Mouse (Mus musculus): ENCODE results near the gene Atxn2. TPM values are rescaled to one million over a fixed set of nuclear protein-coding genes. Genes with fewer than 3 reads are reported as not detected.

Atxn2 gene
- polyA plus RNA-seq, 1 experiment from 2014 or later: 75.2 TPM

DNA sequence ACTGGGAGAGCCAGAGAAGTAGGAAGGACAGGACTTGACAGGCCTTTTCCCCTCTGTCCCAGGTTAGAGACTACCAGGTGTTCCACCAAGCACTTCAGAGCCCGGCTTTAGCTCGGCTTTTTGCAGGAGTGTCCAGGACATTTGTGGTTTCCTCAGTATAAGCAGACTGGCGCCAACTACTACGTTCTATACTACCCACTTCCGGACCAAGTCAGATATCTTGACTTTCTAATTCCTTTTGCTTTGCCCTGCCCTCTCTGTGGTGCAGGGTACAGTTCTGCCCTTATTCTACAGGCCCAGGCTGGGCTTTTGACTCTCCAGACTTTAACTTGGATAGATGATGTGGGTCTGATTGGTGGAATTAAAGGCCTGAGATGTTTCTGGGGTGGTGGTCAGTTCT is 108.4 kb downstream of the Atxn2 start:
- H3K9ac ChIP-seq (ENCODE audit: low read depth, low read length): no peak overlapping the region
- peaks cover 12% of the 10 kb centered on the region for H3K36me3 ChIP-seq (ENCODE audit: control insufficient read depth, insufficient read depth, low read length)
- H3K27ac ChIP-seq (ENCODE audit: low read depth, low read length): no peak overlapping the region
- 91% methylated on average over 5 of the region's 5 CpGs for WGBS
- no peak overlapping the region for H3K4me3 ChIP-seq (ENCODE audit: low read depth, low read length)
- DNase-seq (ENCODE audit: low spot score) (no peak), ATAC-seq (ENCODE audit: low FRiP score) (no peak)
- 0 out of 2 replicates have a peak, but pooled peaks cover 2% of the 10 kb centered on the region for H3K4me1 ChIP-seq (replicated peaks; ENCODE audit: control insufficient read depth, insufficient read depth, low read length)
- no peaks in the 10 kb centered on the region for H3K9me3 ChIP-seq (ENCODE audit: control insufficient read depth, low read length)
- no peak overlapping the region for H3K4me2 ChIP-seq (replicated peaks; ENCODE audit: low read depth, low read length)
- H3K27me3 ChIP-seq (ENCODE audit: control insufficient read depth, insufficient read depth, low read length): no peaks in the 10 kb centered on the region

DNA sequence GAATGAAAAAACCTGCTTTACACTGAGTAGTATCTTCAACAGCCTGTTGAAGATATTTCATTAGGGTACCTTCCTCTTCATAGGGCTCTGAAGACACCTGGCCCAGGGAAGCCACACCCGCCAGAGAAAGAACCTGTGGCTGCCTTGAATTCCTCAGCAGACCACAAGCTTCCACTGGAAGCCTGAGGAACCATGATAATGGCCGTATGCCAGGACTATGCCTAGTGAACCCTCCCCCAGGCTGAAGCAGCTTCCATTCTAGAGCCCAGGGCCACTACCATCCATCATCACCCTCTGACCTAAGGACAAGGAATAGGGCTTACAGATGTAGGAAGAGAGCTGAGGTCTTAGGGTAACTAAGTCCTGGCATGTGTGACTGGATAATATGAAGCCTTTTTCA is 109.0 kb downstream of the Atxn2 start:
- 90% methylated on average over 2 of the region's 2 CpGs for WGBS

GRCm38 (mm10) chr5:121820657-121821056 is 109.5 kb downstream of the Atxn2 start:
- H3K4me2 ChIP-seq (replicated peaks; ENCODE audit: low read depth, low read length): no peak overlapping the region
- H3K36me3 ChIP-seq (ENCODE audit: control insufficient read depth, insufficient read depth, low read length): peaks cover 12% of the 10 kb centered on the region
- ATAC-seq (ENCODE audit: low FRiP score) (no peak), DNase-seq (ENCODE audit: low spot score) (no peak)
- 88% methylated on average over 3 of the region's 3 CpGs for WGBS
- no peaks in the 10 kb centered on the region for H3K9me3 ChIP-seq (ENCODE audit: control insufficient read depth, low read length)
- no peak overlapping the region for H3K27ac ChIP-seq (ENCODE audit: low read depth, low read length)
- H3K27me3 ChIP-seq (ENCODE audit: control insufficient read depth, insufficient read depth, low read length): no peaks in the 10 kb centered on the region
- 0 out of 2 replicates have a peak, but pooled peaks cover 2% of the 10 kb centered on the region for H3K4me1 ChIP-seq (replicated peaks; ENCODE audit: control insufficient read depth, insufficient read depth, low read length)
- no peak overlapping the region for H3K9ac ChIP-seq (ENCODE audit: low read depth, low read length)
- H3K4me3 ChIP-seq (ENCODE audit: low read depth, low read length): no peak overlapping the region

More for the DNA sequence above, 109.0 kb downstream of the Atxn2 start:
- Histone ChIP-seq H3K27me3 (ENCODE audit: control insufficient read depth, insufficient read depth, low read length) (no peaks in the 10 kb centered on the region), H3K4me2 (replicated peaks; ENCODE audit: low read depth, low read length) (no peak overlapping the region), H3K27ac (ENCODE audit: low read depth, low read length) (no peak overlapping the region), H3K4me3 (ENCODE audit: low read depth, low read length) (no peak overlapping the region), H3K9ac (ENCODE audit: low read depth, low read length) (no peak overlapping the region), H3K9me3 (ENCODE audit: control insufficient read depth, low read length) (no peaks in the 10 kb centered on the region), H3K4me1 (replicated peaks; ENCODE audit: control insufficient read depth, insufficient read depth, low read length) (0 out of 2 replicates have a peak, but pooled peaks cover 2% of the 10 kb centered on the region), H3K36me3 (ENCODE audit: control insufficient read depth, insufficient read depth, low read length) (peaks cover 12% of the 10 kb centered on the region)
- no peak for DNase-seq (ENCODE audit: low spot score)
- no peak for ATAC-seq (ENCODE audit: low FRiP score)

DNA sequence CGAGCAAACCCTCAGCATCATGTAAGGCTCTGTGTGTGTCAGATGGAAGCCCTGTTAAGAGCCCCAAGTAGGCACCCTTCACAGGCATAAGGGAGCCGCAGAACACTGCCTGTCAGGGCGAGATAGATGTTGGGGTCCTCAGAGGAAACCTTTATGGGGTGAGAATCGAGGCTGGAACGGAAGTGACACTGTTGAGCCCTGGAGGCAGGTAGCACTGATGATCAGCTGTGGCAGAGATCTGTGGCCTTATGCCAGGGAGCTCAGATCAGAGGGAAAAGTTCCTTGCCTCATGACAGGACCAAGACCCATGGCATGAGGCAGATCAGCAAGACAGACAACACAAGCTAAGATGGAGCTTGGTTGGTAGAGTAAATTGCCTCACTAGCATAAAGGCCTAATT is 110.0 kb downstream of the Atxn2 start:
- Histone ChIP-seq H3K4me3 (ENCODE audit: low read depth, low read length) (no peak overlapping the region), H3K27ac (ENCODE audit: low read depth, low read length) (no peak overlapping the region), H3K27me3 (ENCODE audit: control insufficient read depth, insufficient read depth, low read length) (no peaks in the 10 kb centered on the region), H3K9ac (ENCODE audit: low read depth, low read length) (no peak overlapping the region), H3K36me3 (ENCODE audit: control insufficient read depth, insufficient read depth, low read length) (peaks cover 12% of the 10 kb centered on the region), H3K4me1 (replicated peaks; ENCODE audit: control insufficient read depth, insufficient read depth, low read length) (0 out of 2 replicates have a peak, but pooled peaks cover 2% of the 10 kb centered on the region), H3K9me3 (ENCODE audit: control insufficient read depth, low read length) (no peaks in the 10 kb centered on the region), H3K4me2 (replicated peaks; ENCODE audit: low read depth, low read length) (no peak overlapping the region)
- 86% methylated on average over 5 of the region's 5 CpGs for WGBS
- DNase-seq (ENCODE audit: low spot score) (no peak), ATAC-seq (ENCODE audit: low FRiP score) (no peak)

DNA sequence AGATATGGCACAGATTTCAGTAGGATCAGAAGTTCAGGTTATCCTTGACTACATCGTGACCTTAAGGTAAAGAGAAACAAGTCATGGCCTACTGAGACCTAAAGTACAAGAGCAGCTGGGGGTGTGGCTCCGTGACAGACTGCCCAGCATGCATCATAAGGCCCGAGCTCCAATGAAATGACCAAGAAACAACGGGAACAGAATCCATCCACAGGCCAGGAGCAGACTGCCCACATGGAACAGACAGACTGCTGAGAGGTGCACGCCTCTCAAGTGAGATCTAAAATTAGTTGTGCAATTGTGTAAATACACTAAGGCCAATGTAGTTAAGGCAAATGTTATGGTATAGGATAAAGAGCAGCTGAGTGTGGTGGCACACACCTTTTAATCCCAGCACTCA is 110.4 kb downstream of the Atxn2 start:
- no peaks in the 10 kb centered on the region for H3K9me3 ChIP-seq (ENCODE audit: control insufficient read depth, low read length)
- no peak overlapping the region for H3K9ac ChIP-seq (ENCODE audit: low read depth, low read length)
- H3K36me3 ChIP-seq (ENCODE audit: control insufficient read depth, insufficient read depth, low read length): peaks cover 11% of the 10 kb centered on the region
- H3K27ac ChIP-seq (ENCODE audit: low read depth, low read length): no peak overlapping the region
- H3K27me3 ChIP-seq (ENCODE audit: control insufficient read depth, insufficient read depth, low read length): no peaks in the 10 kb centered on the region
- no peak overlapping the region for H3K4me2 ChIP-seq (replicated peaks; ENCODE audit: low read depth, low read length)
- WGBS: 72% methylated on average over 5 of the region's 5 CpGs
- DNase-seq (ENCODE audit: low spot score) (no peak), ATAC-seq (ENCODE audit: low FRiP score) (no peak)
- H3K4me3 ChIP-seq (ENCODE audit: low read depth, low read length): no peak overlapping the region
- H3K4me1 ChIP-seq (replicated peaks; ENCODE audit: control insufficient read depth, insufficient read depth, low read length): 0 out of 2 replicates have a peak, but pooled peaks cover 2% of the 10 kb centered on the region

- no peaks in the 10 kb centered on the region for H3K27me3 ChIP-seq (ENCODE audit: control insufficient read depth, insufficient read depth, low read length)
- H3K4me2 ChIP-seq (replicated peaks; ENCODE audit: low read depth, low read length): no peak overlapping the region
Observed at GRCm38 (mm10) chr5:121822786-121823505, 111.8 kb downstream of the Atxn2 start.

DNA sequence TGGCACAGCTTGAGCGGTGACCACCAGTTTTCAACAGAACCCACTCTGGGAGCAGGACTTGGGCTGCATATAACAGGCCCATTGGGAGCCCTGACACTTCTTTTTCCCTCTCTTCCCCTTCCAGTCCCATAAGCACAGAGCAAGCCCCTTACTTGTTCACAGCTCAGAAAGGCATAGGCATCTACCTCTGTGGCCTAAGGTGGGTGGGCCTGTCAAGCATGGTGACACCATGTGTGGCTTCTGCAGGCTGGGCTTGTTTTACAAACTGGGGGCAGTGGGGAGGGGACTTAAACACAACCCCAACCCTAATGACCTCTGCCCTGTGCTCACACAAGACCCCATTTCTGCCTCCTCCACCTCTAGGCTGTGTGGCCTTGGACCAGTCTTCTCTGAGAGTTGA is 112.5 kb downstream of the Atxn2 start:
- no peaks in the 10 kb centered on the region for H3K9me3 ChIP-seq (ENCODE audit: control insufficient read depth, low read length)
- H3K27ac ChIP-seq (ENCODE audit: low read depth, low read length): no peak overlapping the region
- H3K4me2 ChIP-seq (replicated peaks; ENCODE audit: low read depth, low read length): no peak overlapping the region
- 0 out of 2 replicates have a peak, but pooled peaks cover 3% of the 10 kb centered on the region for H3K36me3 ChIP-seq (ENCODE audit: control insufficient read depth, insufficient read depth, low read length)
- 90% methylated on average over 1 of the region's 1 CpGs for WGBS
- H3K4me1 ChIP-seq (replicated peaks; ENCODE audit: control insufficient read depth, insufficient read depth, low read length): 0 out of 2 replicates have a peak, but pooled peaks cover 7% of the 10 kb centered on the region
- DNase-seq (ENCODE audit: low spot score): no peak
- ATAC-seq (ENCODE audit: low FRiP score): no peak
- H3K4me3 ChIP-seq (ENCODE audit: low read depth, low read length): no peak overlapping the region
- peaks cover 3% of the 10 kb centered on the region; the same call in 1 of the 2 replicates for H3K27me3 ChIP-seq (ENCODE audit: control insufficient read depth, insufficient read depth, low read length)
- H3K9ac ChIP-seq (ENCODE audit: low read depth, low read length): no peak overlapping the region

More at GRCm38 (mm10) chr5:121822786-121823505, 111.8 kb downstream of the Atxn2 start:
- Histone ChIP-seq H3K9ac (ENCODE audit: low read depth, low read length) (no peak overlapping the region), H3K4me3 (ENCODE audit: low read depth, low read length) (no peak overlapping the region), H3K9me3 (ENCODE audit: control insufficient read depth, low read length) (no peaks in the 10 kb centered on the region), H3K4me1 (replicated peaks; ENCODE audit: control insufficient read depth, insufficient read depth, low read length) (0 out of 2 replicates have a peak, but pooled peaks cover 2% of the 10 kb centered on the region), H3K36me3 (ENCODE audit: control insufficient read depth, insufficient read depth, low read length) (0 out of 2 replicates have a peak, but pooled peaks cover 3% of the 10 kb centered on the region), H3K27ac (ENCODE audit: low read depth, low read length) (no peak overlapping the region)
- DNase-seq (ENCODE audit: low spot score) (no peak), ATAC-seq (ENCODE audit: low FRiP score) (no peak)
- 81% methylated on average over 7 of the region's 7 CpGs for WGBS

DNA sequence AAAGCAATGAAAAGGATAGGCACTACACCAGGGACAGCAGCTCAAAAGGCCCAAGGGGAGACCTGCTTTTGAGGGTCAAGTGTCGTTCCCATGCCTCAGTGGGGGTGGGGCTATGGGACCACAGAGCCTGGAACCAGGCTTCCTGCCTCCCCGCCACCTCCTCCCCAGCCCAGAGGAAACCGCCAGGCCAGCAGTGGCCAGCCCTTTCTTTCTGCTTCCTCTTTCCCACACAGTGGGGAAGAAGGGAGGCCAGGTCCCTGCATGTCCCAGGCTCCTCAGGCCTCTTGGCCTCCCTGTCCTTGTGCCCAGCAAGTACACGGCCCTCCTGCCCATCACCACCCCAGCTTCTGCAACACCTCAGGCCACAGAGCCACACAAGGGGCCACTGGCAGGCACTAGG is 113.0 kb downstream of the Atxn2 start:
- no peak overlapping the region for H3K9ac ChIP-seq (ENCODE audit: low read depth, low read length)
- DNase-seq (ENCODE audit: low spot score) (no peak), ATAC-seq (ENCODE audit: low FRiP score) (no peak)
- H3K27ac ChIP-seq (ENCODE audit: low read depth, low read length): no peak overlapping the region
- H3K27me3 ChIP-seq (ENCODE audit: control insufficient read depth, insufficient read depth, low read length): peaks cover 4% of the 10 kb centered on the region; the same call in 1 of the 2 replicates
- WGBS: 55% methylated on average over 4 of the region's 4 CpGs
- H3K4me1 ChIP-seq (replicated peaks; ENCODE audit: control insufficient read depth, insufficient read depth, low read length): 0 out of 2 replicates have a peak, but pooled peaks cover 10% of the 10 kb centered on the region
- H3K9me3 ChIP-seq (ENCODE audit: control insufficient read depth, low read length): no peaks in the 10 kb centered on the region
- no peak overlapping the region for H3K4me3 ChIP-seq (ENCODE audit: low read depth, low read length)
- H3K36me3 ChIP-seq (ENCODE audit: control insufficient read depth, insufficient read depth, low read length): 0 out of 2 replicates have a peak, but pooled peaks cover 3% of the 10 kb centered on the region
- H3K4me2 ChIP-seq (replicated peaks; ENCODE audit: low read depth, low read length): no peak overlapping the region

DNA sequence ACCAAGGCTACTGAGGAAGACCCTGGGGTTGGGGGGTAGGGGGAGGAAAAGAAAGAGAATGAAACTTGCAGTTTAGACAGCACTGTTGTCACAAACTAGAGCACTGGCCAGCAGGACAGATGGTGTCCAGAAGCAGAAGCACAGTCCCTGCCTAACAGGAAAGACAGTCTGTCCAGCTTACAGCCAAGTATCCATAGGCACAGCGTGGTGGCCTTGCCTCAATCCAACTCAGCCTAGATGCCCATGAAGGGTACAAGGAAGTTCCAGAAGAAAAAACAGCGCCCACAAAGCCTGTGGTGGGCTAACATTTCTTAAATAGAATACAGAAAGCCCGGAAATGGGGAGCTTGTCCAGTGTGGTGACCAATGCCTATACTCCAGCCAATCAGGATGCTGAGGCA is 114.5 kb downstream of the Atxn2 start:
- no peak overlapping the region for H3K4me3 ChIP-seq (ENCODE audit: low read depth, low read length)
- 0 out of 2 replicates have a peak, but pooled peaks cover 11% of the 10 kb centered on the region for H3K4me1 ChIP-seq (replicated peaks; ENCODE audit: control insufficient read depth, insufficient read depth, low read length)
- H3K9me3 ChIP-seq (ENCODE audit: control insufficient read depth, low read length): no peaks in the 10 kb centered on the region
- H3K9ac ChIP-seq (ENCODE audit: low read depth, low read length): no peak overlapping the region
- WGBS: 92% methylated on average over 3 of the region's 3 CpGs
- ATAC-seq (ENCODE audit: low FRiP score): no peak
- H3K27ac ChIP-seq (ENCODE audit: low read depth, low read length): no peak overlapping the region
- H3K4me2 ChIP-seq (replicated peaks; ENCODE audit: low read depth, low read length): no peak overlapping the region
- no peak for DNase-seq (ENCODE audit: low spot score)
- 0 out of 2 replicates have a peak, but pooled peaks cover 3% of the 10 kb centered on the region for H3K36me3 ChIP-seq (ENCODE audit: control insufficient read depth, insufficient read depth, low read length)
- H3K27me3 ChIP-seq (ENCODE audit: control insufficient read depth, insufficient read depth, low read length): peaks cover 12% of the 10 kb centered on the region

Measured in hindbrain, embryonic 11.5 days (tissue).